Mouse (Mus musculus) stomach, embryonic 15.5 days (tissue): ENCODE data around the gene Slc44a5. TPM values are rescaled to one million over a fixed set of nuclear protein-coding genes. Genes with fewer than 3 reads are reported as not detected.
"Not testable (repeated sequence)": the region's sequence is repeated elsewhere in the genome, so short reads cannot be mapped to it uniquely, and the experiment has no call there.

Source experiments
- ATAC-seq: fragments of 200-750 bp; cut with Nextera tagmentation; 2 replicates; pipeline ENCODE4 v1.8.0; 2017; ENCODE audit warnings: low read depth, moderate number of reproducible peaks, moderate TSS enrichment; ENCODE audit not compliant: insufficient read depth, low FRiP score
- H3K27ac ChIP-seq: fragments of 300-500 bp; sonication (generic); 2 replicates; pipeline ENCODE4 v1.5.1; 2015; ENCODE audit warnings: mild to moderate bottlenecking, inconsistent platforms
- H3K27me3 ChIP-seq: fragments of 300-500 bp; sonication (generic); replicated peaks from 2 replicates; pipeline ENCODE4 v1.6.1; 2015; ENCODE audit warnings: inconsistent platforms
- H3K36me3 ChIP-seq: fragments of 300-500 bp; sonication (generic); 2 replicates; pipeline ENCODE4 v1.6.1; 2015; ENCODE audit warnings: inconsistent platforms
- H3K4me1 ChIP-seq: fragments of 300-500 bp; sonication (generic); 2 replicates; pipeline ENCODE4 v1.6.1; 2015; ENCODE audit warnings: inconsistent platforms
- H3K4me2 ChIP-seq: fragments of 300-500 bp; sonication (generic); 2 replicates; pipeline ENCODE4 v1.6.1; 2015; ENCODE audit warnings: mild to moderate bottlenecking, inconsistent platforms
- H3K4me3 ChIP-seq: fragments of 300-500 bp; sonication (generic); replicated peaks from 2 replicates; pipeline ENCODE4 v1.5.1; 2015; ENCODE audit warnings: inconsistent platforms
- H3K9ac ChIP-seq: fragments of 300-500 bp; sonication (generic); 2 replicates; pipeline ENCODE4 v1.6.1; 2015; ENCODE audit warnings: inconsistent platforms
- H3K9me3 ChIP-seq: fragments of 300-500 bp; sonication (generic); 2 replicates; pipeline ENCODE4 v1.6.1; 2016; ENCODE audit warnings: inconsistent platforms
- WGBS: fragments of 180-500 bp; shearing (Covaris S2); methylation state at CpG from one replicate; pipeline ENCODE4 v1.1.7; 2015; 5-methylcytosine and 5-hydroxymethylcytosine counted together
- polyA plus RNA-seq: library from polyadenylated mRNA; unstranded; fragments of >200 nt; fragmentation: Nextera tagmentation; extraction: Ambion mirVana; gene quantifications from 2 replicates; pipeline ENCODE4 v1.2.1, GENCODE M21; 2015

Slc44a5 gene
- polyA plus RNA-seq, 1 experiment from 2014 or later = 0.78 TPM

DNA sequence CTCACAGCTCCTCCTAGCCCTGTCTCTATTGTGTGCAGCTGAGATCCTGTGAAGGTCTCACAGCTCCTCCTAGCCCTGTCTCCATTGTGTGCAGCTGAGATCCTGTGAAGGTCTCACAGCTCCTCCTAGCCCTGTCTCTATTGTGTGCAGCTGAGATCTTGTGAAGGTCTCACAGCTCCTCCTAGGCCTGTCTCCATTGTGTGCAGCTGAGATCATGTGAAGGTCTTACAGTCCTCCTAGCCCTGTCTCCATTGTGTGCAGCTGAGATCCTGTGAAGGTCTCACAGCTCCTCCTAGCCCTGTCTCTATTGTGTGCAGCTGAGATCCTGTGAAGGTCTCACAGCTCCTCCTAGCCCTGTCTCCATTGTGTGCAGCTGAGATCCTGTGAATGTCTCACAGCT is 98.8 kb downstream of the Slc44a5 start:
- not testable (repeated sequence) for H3K36me3 ChIP-seq, H3K27ac ChIP-seq, H3K4me1 ChIP-seq, H3K4me2 ChIP-seq, H3K4me3 ChIP-seq, H3K9ac ChIP-seq, H3K9me3 ChIP-seq, H3K27me3 ChIP-seq, ATAC-seq

DNA sequence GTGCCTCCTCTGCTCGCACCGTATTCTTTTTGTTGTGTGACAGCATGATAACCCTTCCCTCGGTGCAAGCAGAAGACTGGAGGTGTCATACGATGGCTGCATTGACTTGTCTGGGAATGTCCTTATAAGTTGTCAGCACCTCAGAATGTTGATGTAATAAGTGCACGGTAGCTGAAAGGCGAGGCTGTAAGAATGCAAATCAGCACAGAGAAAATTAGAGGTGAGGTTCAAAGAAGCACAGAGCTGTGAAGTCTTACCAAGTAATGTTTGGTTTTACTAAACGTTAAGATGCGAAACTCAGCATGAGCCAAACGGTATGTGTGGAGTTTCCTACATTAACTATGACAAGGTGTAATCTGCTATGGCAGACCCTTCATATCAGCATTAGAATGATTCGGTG is 102.5 kb downstream of the Slc44a5 start:
- Histone ChIP-seq H3K9ac (no peak overlapping the region), H3K27me3 (no peaks in the 10 kb centered on the region), H3K4me1 (no peaks in the 10 kb centered on the region), H3K36me3 (no peaks in the 10 kb centered on the region), H3K27ac (no peak overlapping the region), H3K4me2 (no peak overlapping the region), H3K9me3 (no peaks in the 10 kb centered on the region), H3K4me3 (no peak overlapping the region)
- WGBS = 78% methylated on average over 10 of the region's 10 CpGs
- no peak for ATAC-seq

- Histone ChIP-seq H3K9ac (no peak overlapping the region), H3K36me3 (no peaks in the 10 kb centered on the region), H3K4me1 (no peaks in the 10 kb centered on the region), H3K9me3 (no peaks in the 10 kb centered on the region), H3K4me2 (no peak overlapping the region), H3K4me3 (no peak overlapping the region), H3K27me3 (no peaks in the 10 kb centered on the region), H3K27ac (no peak overlapping the region)
- WGBS = 79% methylated on average over 12 of the region's 12 CpGs
- no peak for ATAC-seq
These were observed 108.5 kb downstream of the Slc44a5 start for GRCm38 (mm10) chr3:154081687-154082086.

GRCm38 (mm10) chr3:154082241-154082640 is 109.0 kb downstream of the Slc44a5 start:
- Histone ChIP-seq H3K9ac (no peak overlapping the region), H3K4me1 (no peaks in the 10 kb centered on the region), H3K4me3 (no peak overlapping the region), H3K9me3 (no peaks in the 10 kb centered on the region), H3K27me3 (no peaks in the 10 kb centered on the region), H3K27ac (no peak overlapping the region), H3K36me3 (no peaks in the 10 kb centered on the region), H3K4me2 (no peak overlapping the region)
- WGBS = 67% methylated on average over 9 of the region's 9 CpGs
- ATAC-seq = no peak

DNA sequence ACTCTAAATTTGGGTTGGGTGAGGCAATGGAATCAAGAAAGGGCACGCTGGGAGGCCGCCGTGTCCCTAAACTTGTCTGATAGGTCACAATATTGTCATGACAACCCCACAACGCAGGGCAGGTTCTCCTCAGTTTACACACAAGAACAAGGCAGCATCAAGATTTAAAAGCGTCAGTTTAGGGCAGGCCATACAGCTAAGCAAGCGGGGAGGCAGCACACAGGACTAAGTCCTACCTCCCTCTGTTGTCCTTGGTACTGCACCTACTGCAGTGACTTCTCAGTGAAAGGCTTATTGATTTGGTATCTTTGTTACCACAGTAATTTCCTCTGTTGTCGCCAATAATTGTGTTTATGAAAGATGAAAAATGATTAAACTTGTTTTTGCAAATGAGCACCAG is 109.7 kb downstream of the Slc44a5 start:
- WGBS = 66% methylated on average over 7 of the region's 7 CpGs

GRCm38 (mm10) chr3:154089996-154090395 is 116.8 kb downstream of the Slc44a5 start:
- Histone ChIP-seq H3K4me3 (no peak overlapping the region), H3K27me3 (no peaks in the 10 kb centered on the region), H3K27ac (no peak overlapping the region), H3K9me3 (no peaks in the 10 kb centered on the region), H3K4me1 (peaks cover 6% of the 10 kb centered on the region; the same call in 1 of the 2 replicates), H3K9ac (no peak overlapping the region), H3K36me3 (no peaks in the 10 kb centered on the region), H3K4me2 (no peak overlapping the region)
- no peak for ATAC-seq
- 70% methylated on average over 5 of the region's 5 CpGs for WGBS

More for the DNA sequence above, 109.7 kb downstream of the Slc44a5 start:
- H3K27ac ChIP-seq = no peak overlapping the region
- no peaks in the 10 kb centered on the region for H3K36me3 ChIP-seq
- H3K9me3 ChIP-seq = no peaks in the 10 kb centered on the region
- H3K4me2 ChIP-seq = no peak overlapping the region
- no peak for ATAC-seq
- H3K9ac ChIP-seq = no peak overlapping the region
- no peak overlapping the region for H3K4me3 ChIP-seq
- H3K27me3 ChIP-seq = no peaks in the 10 kb centered on the region
- no peaks in the 10 kb centered on the region for H3K4me1 ChIP-seq

- H3K9me3 ChIP-seq = no peaks in the 10 kb centered on the region
- H3K27me3 ChIP-seq = no peaks in the 10 kb centered on the region
- no peaks in the 10 kb centered on the region for H3K36me3 ChIP-seq
- H3K4me1 ChIP-seq = peaks cover 6% of the 10 kb centered on the region; the same call in 1 of the 2 replicates
- H3K9ac ChIP-seq = no peak overlapping the region
- no peak overlapping the region for H3K4me3 ChIP-seq
- H3K4me2 ChIP-seq = no peak overlapping the region
- H3K27ac ChIP-seq = no peak overlapping the region
- ATAC-seq = peak; percentile 81
- WGBS = 59% methylated on average over 15 of the region's 15 CpGs
These were observed 118.5 kb downstream of the Slc44a5 start for GRCm38 (mm10) chr3:154091468-154092338.

DNA sequence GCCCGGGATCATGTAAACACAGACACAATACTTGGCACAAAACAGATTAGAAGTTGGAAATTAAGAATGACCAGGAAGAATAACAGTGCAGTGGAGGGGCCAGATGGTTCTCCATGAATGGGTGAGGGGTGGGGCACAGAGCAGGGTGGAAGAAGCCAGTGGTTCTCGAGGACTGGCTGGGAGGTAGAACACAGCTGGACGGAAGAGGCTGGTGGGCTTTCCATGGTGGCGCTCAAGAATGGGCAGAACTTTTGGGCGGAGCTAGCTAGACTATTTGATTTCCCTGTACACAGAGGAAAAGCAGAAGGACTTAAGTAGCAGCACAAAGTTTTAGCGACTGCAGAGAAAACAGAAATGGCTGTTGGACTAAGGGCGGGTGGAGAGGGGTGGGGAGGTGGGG is 119.2 kb downstream of the Slc44a5 start:
- Histone ChIP-seq H3K4me3 (no peak overlapping the region), H3K27me3 (no peaks in the 10 kb centered on the region), H3K9me3 (no peaks in the 10 kb centered on the region), H3K36me3 (no peaks in the 10 kb centered on the region), H3K4me1 (peaks cover 6% of the 10 kb centered on the region; the same call in 1 of the 2 replicates), H3K4me2 (peak overlapping the region; percentile 29), H3K27ac (no peak overlapping the region), H3K9ac (no peak overlapping the region)
- ATAC-seq = peak; percentile 27
- WGBS = 28% methylated on average over 7 of the region's 7 CpGs

DNA sequence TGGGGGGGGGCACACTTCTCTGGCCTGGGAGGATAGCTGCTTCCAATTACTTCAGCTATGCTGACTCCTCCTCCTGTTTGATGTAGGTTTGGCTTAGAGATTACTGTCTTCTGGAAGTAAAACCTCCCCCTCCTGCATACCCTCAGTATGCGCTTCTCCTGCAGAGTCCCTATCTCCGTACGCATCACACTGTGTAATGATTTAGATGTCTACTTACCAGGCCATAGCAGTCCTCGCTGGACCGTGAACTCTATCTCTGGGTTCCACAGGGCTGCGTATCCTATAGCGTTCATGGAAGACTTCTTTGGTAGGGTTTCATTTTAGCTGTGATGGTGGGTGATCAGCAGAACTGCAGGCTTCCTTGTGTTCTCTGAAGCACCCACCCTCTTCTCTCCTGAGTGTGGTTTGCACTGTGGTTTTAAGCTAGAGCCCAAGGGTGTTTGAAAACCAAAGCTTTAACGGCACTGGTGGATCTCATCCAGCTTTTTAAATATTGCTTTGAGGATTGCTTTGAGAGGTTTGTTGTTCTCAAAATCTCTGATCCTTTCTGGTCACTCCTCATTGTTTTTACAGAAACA is 120.6 kb downstream of the Slc44a5 start:
- no peak overlapping the region for H3K4me3 ChIP-seq
- H3K27ac ChIP-seq = no peak overlapping the region
- H3K4me2 ChIP-seq = no peak overlapping the region
- WGBS = 64% methylated on average over 8 of the region's 8 CpGs
- H3K36me3 ChIP-seq = no peaks in the 10 kb centered on the region
- H3K4me1 ChIP-seq = peaks cover 6% of the 10 kb centered on the region; the same call in 1 of the 2 replicates
- no peaks in the 10 kb centered on the region for H3K27me3 ChIP-seq
- H3K9me3 ChIP-seq = no peaks in the 10 kb centered on the region
- ATAC-seq = no peak
- H3K9ac ChIP-seq = no peak overlapping the region

DNA sequence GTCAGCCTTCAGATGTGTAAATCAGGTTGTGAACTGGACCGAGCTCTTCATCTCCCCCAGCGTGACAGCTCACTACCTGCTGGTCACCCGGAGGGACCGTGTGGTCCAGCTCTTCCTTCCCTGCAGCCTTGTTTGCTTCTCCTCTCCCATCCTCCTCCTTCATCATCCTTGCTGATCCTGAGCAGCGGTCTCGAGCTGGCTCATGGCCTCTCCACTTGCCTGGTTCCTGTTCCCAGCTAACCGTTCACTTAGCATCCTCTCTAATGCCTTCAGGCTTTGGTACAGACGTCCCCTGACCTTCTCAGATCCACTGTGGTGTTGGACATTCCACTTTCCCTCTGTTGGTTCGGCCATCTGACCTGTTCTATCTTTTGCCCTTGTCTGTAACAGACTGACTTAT is 128.4 kb downstream of the Slc44a5 start:
- 77% methylated on average over 9 of the region's 9 CpGs for WGBS
- Histone ChIP-seq H3K9ac (no peak overlapping the region), H3K4me2 (no peak overlapping the region), H3K4me1 (no peaks in the 10 kb centered on the region), H3K27ac (no peak overlapping the region), H3K27me3 (no peaks in the 10 kb centered on the region), H3K36me3 (no peaks in the 10 kb centered on the region), H3K4me3 (no peak overlapping the region), H3K9me3 (no peaks in the 10 kb centered on the region)
- ATAC-seq = no peak

- H3K4me3 ChIP-seq = no peak overlapping the region
- 62% methylated on average over 5 of the region's 5 CpGs for WGBS
- H3K4me1 ChIP-seq = no peaks in the 10 kb centered on the region
- H3K9me3 ChIP-seq = no peaks in the 10 kb centered on the region
- H3K27me3 ChIP-seq = no peaks in the 10 kb centered on the region
- H3K36me3 ChIP-seq = no peaks in the 10 kb centered on the region
- H3K27ac ChIP-seq = no peak overlapping the region
- H3K9ac ChIP-seq = no peak overlapping the region
- no peak overlapping the region for H3K4me2 ChIP-seq
- no peak for ATAC-seq
These were observed 137.3 kb downstream of the Slc44a5 start for GRCm38 (mm10) chr3:154110528-154110927.

- Histone ChIP-seq H3K9ac (no peak overlapping the region), H3K4me2 (no peak overlapping the region), H3K36me3 (no peaks in the 10 kb centered on the region), H3K27me3 (no peaks in the 10 kb centered on the region), H3K9me3 (no peaks in the 10 kb centered on the region), H3K4me1 (no peaks in the 10 kb centered on the region), H3K27ac (no peak overlapping the region), H3K4me3 (no peak overlapping the region)
- WGBS = 43% methylated on average over 5 of the region's 5 CpGs
- ATAC-seq = no peak
These were observed 138.0 kb downstream of the Slc44a5 start for GRCm38 (mm10) chr3:154111221-154111620.
